Mouse (Mus musculus): Measurements from ENCODE around the gene Ing1.
"Not testable (repeated sequence)": the region's sequence is repeated elsewhere in the genome, so short reads cannot be mapped to it uniquely, and the experiment has no call there.

Ing1 gene

GRCm38 (mm10) chr8:11550281-11550948 is 5.0 kb upstream of the Ing1 start, which contains the start of gene Cars2:
TSS of gene Cars2 (minus strand) at chr8:11550783.
- DNase-seq (ENCODE audit: low spot score in 2 of 2): peak; percentile 91 to 93

GRCm38 (mm10) chr8:11551497-11551896 is 3.9 kb upstream of the Ing1 start:
- DNase-seq (ENCODE audit: low spot score in 2 of 2): not testable (repeated sequence)

GRCm38 (mm10) chr8:11552390-11552789 is 3.0 kb upstream of the Ing1 start:
- DNase-seq (ENCODE audit: low spot score in 2 of 2): no peak

- DNase-seq (ENCODE audit: low spot score in 2 of 2): peak; percentile 100
Observed at GRCm38 (mm10) chr8:11555720-11556591, 585 bp downstream of the Ing1 start.

- DNase-seq (ENCODE audit: low spot score in 2 of 2): peak; percentile 68 to 76
Observed at GRCm38 (mm10) chr8:11556691-11557423, 1.5 kb downstream of the Ing1 start.

- DNase-seq (ENCODE audit: low spot score in 2 of 2): peak; percentile 50 to 74
Observed at GRCm38 (mm10) chr8:11557424-11557767, 2.0 kb downstream of the Ing1 start.

GRCm38 (mm10) chr8:11557768-11558629 is 2.6 kb downstream of the Ing1 start:
- peak; percentile 98 for DNase-seq (ENCODE audit: low spot score in 2 of 2)

- no peak for DNase-seq (ENCODE audit: low spot score in 2 of 2)
Observed at GRCm38 (mm10) chr8:11559511-11559910, 4.1 kb downstream of the Ing1 start.

- no peak for DNase-seq (ENCODE audit: low spot score in 2 of 2)
Observed at GRCm38 (mm10) chr8:11560220-11560619, 4.8 kb downstream of the Ing1 start.

- DNase-seq (ENCODE audit: low spot score in 2 of 2): no peak
Observed at GRCm38 (mm10) chr8:11564236-11564635, 8.9 kb downstream of the Ing1 start.

GRCm38 (mm10) chr8:11564721-11565120 is 9.3 kb downstream of the Ing1 start:
- no peak for DNase-seq (ENCODE audit: low spot score in 2 of 2)

GRCm38 (mm10) chr8:11568193-11568592 is 12.8 kb downstream of the Ing1 start:
- not testable (repeated sequence) for DNase-seq (ENCODE audit: low spot score in 2 of 2)

GRCm38 (mm10) chr8:11569260-11570097 is 14.1 kb downstream of the Ing1 start:
- no peak for DNase-seq (ENCODE audit: low spot score in 2 of 2)

GRCm38 (mm10) chr8:11570742-11571141 is 15.4 kb downstream of the Ing1 start:
- no peak for DNase-seq (ENCODE audit: low spot score in 2 of 2)

GRCm38 (mm10) chr8:11571950-11572349 is 16.6 kb downstream of the Ing1 start:
- DNase-seq (ENCODE audit: low spot score in 2 of 2): no peak

- DNase-seq (ENCODE audit: low spot score in 2 of 2): no peak
Observed at GRCm38 (mm10) chr8:11572428-11572827, 17.1 kb downstream of the Ing1 start.

- no peak for DNase-seq (ENCODE audit: low spot score in 2 of 2)
Observed at GRCm38 (mm10) chr8:11574911-11575603, 19.7 kb downstream of the Ing1 start.

GRCm38 (mm10) chr8:11575604-11576384 is 20.4 kb downstream of the Ing1 start:
- no peak for DNase-seq (ENCODE audit: low spot score in 2 of 2)
